Mouse (Mus musculus) 3T3-L1 (cell line): ENCODE data around the gene Zmiz1.

Experiments
- DNase-seq: peaks from one replicate; pipeline ENCODE4 v3.0.0-alpha.2; 2015; ENCODE audit warnings: low read depth, low spot score

The Zmiz1 gene

GRCm38 (mm10) chr14:25558479-25558878 lies 99.5 kb downstream of the Zmiz1 start:
- no peak for DNase-seq

GRCm38 (mm10) chr14:25559907-25560306 lies 100.9 kb downstream of the Zmiz1 start:
- no peak for DNase-seq

- no peak for DNase-seq
Observed at GRCm38 (mm10) chr14:25560841-25561240, 101.9 kb downstream of the Zmiz1 start.

GRCm38 (mm10) chr14:25561716-25562115 lies 102.7 kb downstream of the Zmiz1 start:
- peak; percentile 21 for DNase-seq

GRCm38 (mm10) chr14:25562447-25562846 lies 103.5 kb downstream of the Zmiz1 start:
- DNase-seq = no peak

GRCm38 (mm10) chr14:25562909-25563308 lies 103.9 kb downstream of the Zmiz1 start:
- no peak for DNase-seq

GRCm38 (mm10) chr14:25564577-25564976 lies 105.6 kb downstream of the Zmiz1 start:
- no peak for DNase-seq

- peak; percentile 63 for DNase-seq
Observed at GRCm38 (mm10) chr14:25565344-25566088, 106.5 kb downstream of the Zmiz1 start.

- peak; percentile 36 for DNase-seq
Observed at GRCm38 (mm10) chr14:25567245-25567644, 108.3 kb downstream of the Zmiz1 start.

GRCm38 (mm10) chr14:25567837-25568236 lies 108.9 kb downstream of the Zmiz1 start:
- DNase-seq = no peak

- no peak for DNase-seq
Observed at GRCm38 (mm10) chr14:25574047-25574870, 115.3 kb downstream of the Zmiz1 start.

GRCm38 (mm10) chr14:25576642-25577041 lies 117.7 kb downstream of the Zmiz1 start:
- no peak for DNase-seq

- no peak for DNase-seq
Observed at GRCm38 (mm10) chr14:25577431-25577830, 118.4 kb downstream of the Zmiz1 start.

- DNase-seq = no peak
Observed at GRCm38 (mm10) chr14:25579597-25579996, 120.6 kb downstream of the Zmiz1 start.

GRCm38 (mm10) chr14:25580397-25580796 lies 121.4 kb downstream of the Zmiz1 start:
- no peak for DNase-seq

- DNase-seq = no peak
Observed at GRCm38 (mm10) chr14:25582603-25583002, 123.6 kb downstream of the Zmiz1 start.

- DNase-seq = no peak
Observed at GRCm38 (mm10) chr14:25583899-25584298, 124.9 kb downstream of the Zmiz1 start.

- DNase-seq = no peak
Observed at GRCm38 (mm10) chr14:25585545-25586301, 126.7 kb downstream of the Zmiz1 start.

GRCm38 (mm10) chr14:25586846-25587486 lies 128.0 kb downstream of the Zmiz1 start:
- peak; percentile 39 for DNase-seq

- no peak for DNase-seq
Observed at GRCm38 (mm10) chr14:25587487-25588001, 128.6 kb downstream of the Zmiz1 start.

GRCm38 (mm10) chr14:25588156-25588555 lies 129.2 kb downstream of the Zmiz1 start:
- no peak for DNase-seq
